Mouse (Mus musculus): ENCODE results near the gene Bag1. TPM values are rescaled to one million over a fixed set of nuclear protein-coding genes. Genes with fewer than 3 reads are reported as not detected.

The Bag1 gene
- polyA plus RNA-seq (2015; fragmentation: Nextera tagmentation; extraction: Ambion mirVana) = 210 and 218 TPM in 2 replicates

DNA sequence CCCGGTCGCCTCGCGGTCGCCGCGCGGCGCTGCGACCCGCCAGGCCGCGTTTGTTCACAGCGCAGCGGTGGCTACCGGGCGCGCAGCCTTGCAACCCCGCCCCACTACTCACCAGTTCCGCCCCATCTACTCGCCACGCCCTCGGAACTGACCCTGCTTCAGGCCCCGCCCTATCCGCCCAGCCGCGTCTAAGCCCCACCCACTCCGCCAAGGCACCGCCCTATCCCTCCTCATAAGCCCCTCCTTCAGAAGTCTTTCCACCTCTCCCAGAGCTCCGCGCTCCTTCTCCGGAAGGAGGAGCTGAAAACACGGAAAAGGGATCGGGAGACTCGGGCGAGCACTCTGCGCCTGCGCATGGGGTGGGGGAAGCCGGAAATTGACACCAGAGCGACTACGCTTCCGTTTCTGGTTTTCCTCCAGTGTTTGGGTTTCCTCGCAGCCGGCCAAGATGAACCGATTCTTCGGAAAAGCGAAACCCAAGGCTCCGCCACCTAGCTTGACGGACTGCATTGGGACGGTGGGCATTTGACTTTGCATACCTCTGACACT is at the start of gene Bag1, which contains the start of gene Chmp5:
Bag1 (minus strand) TSS at position 135 of the 549 bp plus-strand sequence.
Chmp5 (plus strand) TSS at position 248 of the 549 bp plus-strand sequence.
- Histone ChIP-seq H3K9ac (peak within 1 kb of the TSS; percentile 93), H3K27ac (peak within 1 kb of the TSS; percentile 90), H3K4me1 (peaks cover 18% of the 10 kb centered on the region; the same call in 1 of the 2 replicates), H3K36me3 (peaks cover 46% of the 10 kb centered on the region), H3K4me2 (peak within 1 kb of the TSS; percentile 75), H3K4me3 (peak within 1 kb of the TSS; percentile 98), H3K27me3 (no peaks in the 10 kb centered on the region), H3K9me3 (no peaks in the 10 kb centered on the region)
- ATAC-seq (ENCODE audit: insufficient number of reproducible peaks, low FRiP score, low TSS enrichment, low read depth) = peak; percentile 99
- under 1% methylated on average over 50 of the region's 50 CpGs for WGBS

DNA sequence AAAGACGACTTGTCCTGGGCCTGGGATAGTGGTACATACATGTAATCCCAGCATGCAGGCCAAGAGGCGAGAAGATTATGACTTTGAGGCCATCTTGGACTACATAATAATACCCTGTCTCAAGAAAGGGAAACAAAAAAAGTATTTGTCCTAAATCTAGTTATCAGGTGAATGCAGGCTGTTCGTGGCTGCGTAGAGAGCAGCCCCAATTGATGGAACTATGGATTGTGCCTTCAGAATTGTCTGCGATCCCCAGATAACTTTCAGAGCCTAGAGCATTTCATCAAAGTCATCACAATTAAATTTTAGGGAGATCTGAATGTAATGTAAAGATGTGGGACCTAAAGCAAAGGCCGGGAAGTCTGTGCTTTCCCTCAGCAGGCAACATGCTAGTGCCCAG is 48.2 kb upstream of the Bag1 start:
- Histone ChIP-seq H3K27ac (no peak overlapping the region), H3K4me3 (no peak overlapping the region), H3K36me3 (peaks cover 96% of the 10 kb centered on the region), H3K9me3 (no peaks in the 10 kb centered on the region), H3K4me1 (no peaks in the 10 kb centered on the region), H3K4me2 (no peak overlapping the region), H3K9ac (no peak overlapping the region), H3K27me3 (no peaks in the 10 kb centered on the region)
- no peak for ATAC-seq (ENCODE audit: insufficient number of reproducible peaks, low FRiP score, low TSS enrichment, low read depth)
- 93% methylated on average over 6 of the region's 6 CpGs for WGBS

DNA sequence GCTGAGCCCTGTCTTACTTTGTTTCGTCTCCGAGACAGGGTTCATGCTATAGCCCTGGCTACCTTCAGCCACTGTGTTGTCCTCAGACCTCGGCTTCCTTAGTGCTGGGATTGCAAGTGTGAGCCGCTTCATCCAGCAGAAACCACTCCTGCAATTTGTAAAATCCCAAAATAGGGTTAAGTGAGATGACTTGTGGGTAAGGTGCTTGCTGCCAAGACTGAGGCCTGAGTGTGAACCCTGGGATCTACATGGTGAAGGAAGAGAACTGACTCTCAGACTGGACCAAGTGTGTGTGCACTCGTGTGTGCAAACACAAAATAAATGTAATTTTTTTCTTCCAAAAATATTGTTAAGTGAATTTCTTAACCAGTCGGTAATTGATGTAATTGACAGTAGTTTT is 41.5 kb upstream of the Bag1 start:
- H3K36me3 ChIP-seq = peaks cover 93% of the 10 kb centered on the region
- 88% methylated on average over 6 of the region's 6 CpGs for WGBS
- H3K9me3 ChIP-seq = no peaks in the 10 kb centered on the region
- no peaks in the 10 kb centered on the region for H3K4me1 ChIP-seq
- no peak overlapping the region for H3K9ac ChIP-seq
- no peak for ATAC-seq (ENCODE audit: insufficient number of reproducible peaks, low FRiP score, low TSS enrichment, low read depth)
- H3K27ac ChIP-seq = no peak overlapping the region
- H3K4me2 ChIP-seq = no peak overlapping the region
- no peaks in the 10 kb centered on the region for H3K27me3 ChIP-seq
- no peak overlapping the region for H3K4me3 ChIP-seq

- peaks cover 77% of the 10 kb centered on the region for H3K36me3 ChIP-seq
Measured at GRCm38 (mm10) chr4:40983686-40984085, 35.6 kb upstream of the Bag1 start.

DNA sequence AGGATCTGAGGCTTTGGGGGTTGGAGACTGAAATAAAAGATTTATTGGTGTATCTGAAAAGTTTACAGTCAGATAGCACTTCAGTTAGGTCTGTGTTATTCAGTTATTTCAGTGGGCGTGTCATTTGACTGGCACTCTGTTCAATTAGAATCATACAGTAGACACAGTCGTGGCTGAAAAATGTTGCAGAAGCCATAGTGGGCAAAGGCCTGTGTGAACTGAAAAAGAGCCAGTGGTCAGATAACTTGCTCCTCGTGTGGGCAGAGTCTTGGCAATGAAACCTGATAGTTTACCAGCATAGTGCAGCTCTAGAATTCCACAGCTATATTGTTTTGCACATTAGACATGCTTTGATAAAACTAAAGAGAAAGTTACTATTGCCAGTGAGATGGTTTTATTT is 34.4 kb upstream of the Bag1 start:
- Histone ChIP-seq H3K4me1 (no peaks in the 10 kb centered on the region), H3K27ac (no peak overlapping the region), H3K9ac (no peak overlapping the region), H3K27me3 (no peaks in the 10 kb centered on the region), H3K36me3 (peaks cover 79% of the 10 kb centered on the region), H3K4me3 (no peak overlapping the region), H3K9me3 (no peaks in the 10 kb centered on the region), H3K4me2 (no peak overlapping the region)
- WGBS = 52% methylated on average over 3 of the region's 3 CpGs
- ATAC-seq (ENCODE audit: insufficient number of reproducible peaks, low FRiP score, low TSS enrichment, low read depth) = no peak

More at GRCm38 (mm10) chr4:40983686-40984085, 35.6 kb upstream of the Bag1 start:
- WGBS = 84% methylated on average over 1 of the region's 1 CpGs
- Histone ChIP-seq H3K27ac (no peak overlapping the region), H3K9me3 (no peaks in the 10 kb centered on the region), H3K27me3 (no peaks in the 10 kb centered on the region), H3K9ac (no peak overlapping the region), H3K4me2 (no peak overlapping the region), H3K4me3 (no peak overlapping the region), H3K4me1 (no peaks in the 10 kb centered on the region)
- ATAC-seq (ENCODE audit: insufficient number of reproducible peaks, low FRiP score, low TSS enrichment, low read depth) = no peak

- Histone ChIP-seq H3K4me1 (no peaks in the 10 kb centered on the region), H3K27me3 (no peaks in the 10 kb centered on the region), H3K9me3 (no peaks in the 10 kb centered on the region), H3K4me2 (no peak overlapping the region), H3K36me3 (peaks cover 64% of the 10 kb centered on the region), H3K9ac (no peak overlapping the region), H3K27ac (no peak overlapping the region), H3K4me3 (no peak overlapping the region)
- ATAC-seq (ENCODE audit: insufficient number of reproducible peaks, low FRiP score, low TSS enrichment, low read depth) = no peak
- 88% methylated on average over 1 of the region's 1 CpGs for WGBS
Measured at GRCm38 (mm10) chr4:40979430-40979829, 31.3 kb upstream of the Bag1 start.

- H3K27ac ChIP-seq = no peak overlapping the region
- WGBS = 87% methylated on average over 10 of the region's 10 CpGs
- H3K9ac ChIP-seq = no peak overlapping the region
- no peak overlapping the region for H3K4me3 ChIP-seq
- no peak overlapping the region for H3K4me2 ChIP-seq
- ATAC-seq (ENCODE audit: insufficient number of reproducible peaks, low FRiP score, low TSS enrichment, low read depth) = no peak
- no peaks in the 10 kb centered on the region for H3K9me3 ChIP-seq
- H3K27me3 ChIP-seq = no peaks in the 10 kb centered on the region
- peaks cover 9% of the 10 kb centered on the region for H3K4me1 ChIP-seq
- H3K36me3 ChIP-seq = peaks cover 50% of the 10 kb centered on the region
Measured at GRCm38 (mm10) chr4:40976651-40977050, 28.6 kb upstream of the Bag1 start.

DNA sequence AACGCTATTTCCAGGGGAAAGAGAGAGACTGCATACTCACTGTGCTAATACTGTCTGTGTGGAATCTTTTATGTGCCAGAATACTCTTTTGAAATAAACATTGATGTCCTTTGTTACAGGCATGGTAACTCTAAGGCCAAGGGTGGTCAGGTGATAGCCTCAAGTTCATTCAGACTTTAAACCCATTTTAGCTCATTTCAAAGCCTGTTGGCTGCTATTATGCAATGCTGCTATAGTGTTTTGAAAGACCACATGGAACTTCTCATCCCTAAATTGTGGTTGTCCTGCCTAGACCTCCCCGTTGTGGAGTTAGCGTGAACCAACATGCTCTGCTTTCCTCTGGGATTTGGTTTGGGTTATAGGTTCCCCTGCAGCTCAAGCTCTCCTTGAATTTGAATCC is 27.6 kb upstream of the Bag1 start:
- H3K27ac ChIP-seq = no peak overlapping the region
- H3K4me1 ChIP-seq = peaks cover 9% of the 10 kb centered on the region
- no peak overlapping the region for H3K9ac ChIP-seq
- WGBS = 86% methylated on average over 3 of the region's 3 CpGs
- no peaks in the 10 kb centered on the region for H3K9me3 ChIP-seq
- H3K27me3 ChIP-seq = no peaks in the 10 kb centered on the region
- peaks cover 40% of the 10 kb centered on the region for H3K36me3 ChIP-seq
- ATAC-seq (ENCODE audit: insufficient number of reproducible peaks, low FRiP score, low TSS enrichment, low read depth) = no peak
- H3K4me3 ChIP-seq = no peak overlapping the region
- H3K4me2 ChIP-seq = no peak overlapping the region

- Histone ChIP-seq H3K27ac (no peak overlapping the region), H3K9ac (no peak overlapping the region), H3K27me3 (no peaks in the 10 kb centered on the region), H3K4me2 (no peak overlapping the region), H3K9me3 (no peaks in the 10 kb centered on the region), H3K4me1 (peaks cover 16% of the 10 kb centered on the region), H3K36me3 (peaks cover 25% of the 10 kb centered on the region), H3K4me3 (no peak overlapping the region)
- no peak for ATAC-seq (ENCODE audit: insufficient number of reproducible peaks, low FRiP score, low TSS enrichment, low read depth)
- 93% methylated on average over 1 of the region's 1 CpGs for WGBS
Measured at GRCm38 (mm10) chr4:40974011-40974410, 25.9 kb upstream of the Bag1 start.

GRCm38 (mm10) chr4:40971744-40972143 is 23.6 kb upstream of the Bag1 start:
- peak overlapping the region; percentile 72 for H3K9ac ChIP-seq
- no peaks in the 10 kb centered on the region for H3K9me3 ChIP-seq
- H3K36me3 ChIP-seq = peaks cover 18% of the 10 kb centered on the region
- no peak for ATAC-seq (ENCODE audit: insufficient number of reproducible peaks, low FRiP score, low TSS enrichment, low read depth)
- peak overlapping the region; percentile 98 for H3K4me3 ChIP-seq
- WGBS = 23% methylated on average over 13 of the region's 13 CpGs
- H3K27me3 ChIP-seq = no peaks in the 10 kb centered on the region
- peak overlapping the region; percentile 95 for H3K27ac ChIP-seq
- peak overlapping the region; percentile 64 for H3K4me2 ChIP-seq
- H3K4me1 ChIP-seq = peaks cover 16% of the 10 kb centered on the region

DNA sequence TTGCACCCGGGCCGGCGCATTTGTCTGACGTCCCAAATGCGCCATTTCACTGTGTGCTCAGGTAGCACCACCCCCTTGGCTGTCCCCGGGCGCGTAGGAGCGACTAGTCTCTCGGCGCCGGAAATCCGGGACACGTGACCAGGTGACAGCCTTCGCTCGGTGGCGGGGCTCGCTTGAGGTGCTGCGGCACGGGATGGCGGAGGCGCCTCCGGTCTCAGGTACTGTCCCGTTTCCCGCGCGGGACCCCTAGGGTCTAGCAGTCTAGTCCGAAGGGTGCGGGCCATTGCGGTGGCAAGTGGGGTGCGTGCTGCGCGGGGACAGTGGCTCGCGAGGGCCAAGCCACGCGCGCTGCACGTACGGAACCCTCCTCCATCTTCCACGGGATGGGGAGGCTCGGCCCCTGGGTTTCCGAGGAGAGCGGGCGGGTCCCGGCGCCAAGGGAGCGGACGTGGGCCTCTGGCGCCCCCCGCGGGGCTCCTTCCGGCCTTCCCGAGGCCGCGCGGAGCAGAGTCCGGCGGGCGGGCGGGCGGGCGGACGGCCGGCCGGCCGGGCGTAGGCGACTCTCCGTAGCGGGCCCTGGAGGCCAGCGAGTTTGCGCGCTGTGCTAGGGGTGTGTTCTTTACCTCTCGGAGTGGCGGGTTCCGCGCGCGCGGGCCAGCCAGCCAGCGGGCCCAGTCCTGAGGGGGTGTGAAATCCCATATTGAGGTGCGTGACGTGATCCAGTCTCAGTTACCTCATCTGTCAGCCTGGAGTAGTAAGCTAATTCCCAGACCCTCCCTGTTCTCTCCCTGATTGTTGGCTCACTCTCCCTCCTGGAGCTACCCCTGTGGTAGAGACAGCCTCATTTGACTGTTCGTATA is 23.0 kb upstream of the Bag1 start, which contains the start of gene Nfx1:
Nfx1 (plus strand) TSS at position 65 of the 860 bp plus-strand sequence.
- H3K4me1 ChIP-seq = peaks cover 16% of the 10 kb centered on the region
- no peaks in the 10 kb centered on the region for H3K9me3 ChIP-seq
- H3K27ac ChIP-seq = peak within 1 kb of the TSS; percentile 95
- peak within 1 kb of the TSS; percentile 98 for H3K4me3 ChIP-seq
- ATAC-seq (ENCODE audit: insufficient number of reproducible peaks, low FRiP score, low TSS enrichment, low read depth) = peak; percentile 92
- H3K4me2 ChIP-seq = peak within 1 kb of the TSS; percentile 64
- H3K27me3 ChIP-seq = no peaks in the 10 kb centered on the region
- H3K36me3 ChIP-seq = peaks cover 19% of the 10 kb centered on the region
- WGBS = under 1% methylated on average over 75 of the region's 85 CpGs
- peak within 1 kb of the TSS; percentile 72 for H3K9ac ChIP-seq

- H3K4me2 ChIP-seq = peak overlapping the region; percentile 64
- H3K9me3 ChIP-seq = no peaks in the 10 kb centered on the region
- no peak for ATAC-seq (ENCODE audit: insufficient number of reproducible peaks, low FRiP score, low TSS enrichment, low read depth)
- H3K4me3 ChIP-seq = peak overlapping the region; percentile 98
- H3K36me3 ChIP-seq = peaks cover 24% of the 10 kb centered on the region
- H3K27ac ChIP-seq = peak overlapping the region; percentile 95
- WGBS = 0% methylated on average over 16 of the region's 16 CpGs
- peaks cover 16% of the 10 kb centered on the region for H3K4me1 ChIP-seq
- no peaks in the 10 kb centered on the region for H3K27me3 ChIP-seq
- H3K9ac ChIP-seq = peak overlapping the region; percentile 72
Measured at GRCm38 (mm10) chr4:40970592-40970841, 22.4 kb upstream of the Bag1 start.
